Mouse (Mus musculus) layer of hippocampus, adult 18-20 months (tissue): ENCODE measurements at regions not wholly inside any gene's neighbourhood (a gene's known extent, or its start where the extent isn't known, plus 50 kb on each side); places are given as distances from the start of the nearest gene placed in this dataset.

Experiments
- DNase-seq, 2 experiments: peaks; one replicate each; pipeline ENCODE4 v3.0.0; 2022; ENCODE audit warnings: low spot score in 2 of 2

- no peak for DNase-seq
Observed at GRCm38 (mm10) chr3:153776738-153777137, 51.8 kb upstream of the St6galnac3 start.

GRCm38 (mm10) chr3:153778386-153778785 lies 53.4 kb upstream of the St6galnac3 start:
- DNase-seq = peak in 1 of 2 experiments; percentile 8

- no peak for DNase-seq
Observed at GRCm38 (mm10) chr3:153782467-153782866, 57.5 kb upstream of the St6galnac3 start.

GRCm38 (mm10) chr3:153783294-153783741 lies 58.3 kb upstream of the St6galnac3 start:
- DNase-seq = no peak

- DNase-seq = no peak
Observed at GRCm38 (mm10) chr3:153783928-153784570, 59.1 kb upstream of the St6galnac3 start.

GRCm38 (mm10) chr3:153790455-153790856 lies 53.6 kb upstream of the Asb17 start:
- no peak for DNase-seq

DNA sequence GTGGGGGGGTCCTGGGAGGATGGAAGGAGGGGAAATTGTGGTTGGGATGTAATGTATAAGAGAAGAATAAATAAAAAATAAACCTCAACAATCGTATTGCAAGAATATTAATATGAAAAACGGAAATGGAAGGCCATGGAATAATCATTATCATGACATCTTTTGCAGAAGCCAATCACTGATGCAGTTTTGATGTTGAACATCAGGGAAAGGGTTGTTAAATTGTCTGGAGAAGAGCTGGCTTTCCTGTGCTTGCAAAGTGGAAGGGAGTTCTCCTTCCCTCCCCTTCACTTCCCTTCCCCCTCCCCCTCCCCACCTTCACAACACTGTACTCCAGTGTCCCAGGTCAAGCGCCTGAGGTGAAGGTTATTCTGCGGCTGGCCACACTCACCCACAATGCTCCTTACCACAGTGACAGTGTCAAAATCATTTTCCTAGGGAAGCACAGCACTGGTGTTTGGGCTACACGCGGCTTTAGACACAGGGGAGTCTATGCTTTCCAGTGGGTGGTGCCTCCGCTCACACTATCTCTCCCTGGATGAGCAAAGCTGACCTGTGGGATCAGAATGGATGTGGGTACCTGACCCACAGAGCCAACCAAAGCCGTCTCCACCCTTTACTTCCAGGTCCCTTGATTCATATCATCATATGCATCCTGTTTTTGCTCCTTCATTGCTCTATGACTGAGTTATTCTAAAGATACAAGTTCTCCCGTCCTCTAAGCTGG lies 53.0 kb upstream of the Asb17 start:
- DNase-seq = no peak

DNA sequence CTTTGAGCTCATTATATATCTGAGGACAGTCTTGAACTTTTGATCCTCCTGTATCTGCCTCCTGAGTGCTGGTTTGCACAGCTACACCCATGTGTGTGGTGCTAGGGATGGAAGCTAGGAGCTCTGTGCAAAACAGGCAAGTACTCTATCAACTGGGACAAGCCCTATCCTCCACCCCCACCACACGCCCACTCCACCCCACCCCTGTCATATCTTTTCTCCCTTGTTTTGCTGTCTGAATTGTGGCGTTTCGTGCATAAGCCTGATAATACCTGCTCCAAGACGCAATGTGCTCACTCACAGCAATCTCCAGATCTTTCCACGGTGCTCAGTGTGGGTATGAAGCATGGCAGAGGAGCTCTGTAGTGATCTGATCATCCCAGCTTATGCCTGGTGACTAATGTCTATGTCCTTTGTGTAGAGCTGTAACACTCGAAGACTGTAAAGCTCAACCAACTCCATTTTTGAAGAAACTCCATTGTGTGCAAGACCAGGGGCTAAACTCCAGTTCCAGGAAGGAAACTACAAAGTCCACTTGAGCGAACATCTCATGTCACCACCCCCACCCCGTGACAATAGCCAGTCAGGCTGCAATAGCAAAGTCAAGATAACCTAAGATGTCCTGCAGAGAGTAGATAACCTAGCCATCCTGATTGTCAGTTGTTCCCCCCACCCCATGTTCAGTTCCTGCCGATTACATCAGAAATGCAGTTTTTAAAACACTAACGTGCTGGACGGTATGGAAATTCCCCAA lies 52.2 kb upstream of the Asb17 start:
- DNase-seq = no peak

GRCm38 (mm10) chr3:153792364-153792703 lies 51.7 kb upstream of the Asb17 start:
- no peak for DNase-seq
